Mouse (Mus musculus) central nervous system, embryonic 11.5 days (tissue): ENCODE data around the gene Rnf144a. TPM values are rescaled to one million over a fixed set of nuclear protein-coding genes. Genes with fewer than 3 reads are reported as not detected.

ENCODE experiments used
- polyA plus RNA-seq: library from polyadenylated mRNA; depleted of rRNA; stranded (reverse); fragments of >200 nt; gene quantifications from 2 replicates; pipeline ENCODE4 v1.2.3, GENCODE M21; 2012; rRNA removed

Rnf144a gene
- 23.5 and 30.3 TPM in 2 replicates for polyA plus RNA-seq

DNA sequence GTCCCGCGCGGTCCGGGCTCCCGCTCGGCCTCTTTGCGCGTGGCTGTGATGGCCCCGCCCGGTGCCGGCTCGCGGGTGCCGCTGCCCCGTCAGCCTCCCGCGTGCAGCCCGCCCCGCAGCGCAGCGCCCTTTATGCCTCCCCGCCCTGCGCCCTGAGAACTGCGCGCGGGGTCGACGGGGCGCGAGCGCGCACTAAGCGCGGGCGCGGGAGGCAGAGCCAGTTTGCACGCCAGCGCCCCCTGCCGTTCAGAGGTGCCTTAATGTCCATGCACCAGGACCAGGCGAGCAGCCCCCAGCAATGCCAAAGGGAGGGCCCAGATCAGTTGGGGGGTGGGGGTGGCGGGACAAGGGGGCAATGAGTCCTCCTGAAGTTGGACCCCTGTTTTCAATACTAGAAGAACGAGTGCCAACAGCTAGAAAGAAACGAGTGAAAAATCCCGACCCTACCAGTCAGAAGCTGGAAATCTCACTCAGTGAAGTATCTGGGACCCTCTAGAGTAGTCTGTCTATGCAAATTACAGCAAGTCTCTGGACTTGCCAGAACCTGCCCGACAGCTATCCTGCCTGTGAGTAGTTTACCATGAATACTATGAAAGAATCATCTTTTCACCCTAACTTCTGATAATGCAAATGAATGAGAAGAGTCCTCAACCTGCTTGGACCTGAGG lies at the start of gene Rnf144a:
Rnf144a (minus strand) TSS at position 151 of the 668 bp plus-strand sequence.

DNA sequence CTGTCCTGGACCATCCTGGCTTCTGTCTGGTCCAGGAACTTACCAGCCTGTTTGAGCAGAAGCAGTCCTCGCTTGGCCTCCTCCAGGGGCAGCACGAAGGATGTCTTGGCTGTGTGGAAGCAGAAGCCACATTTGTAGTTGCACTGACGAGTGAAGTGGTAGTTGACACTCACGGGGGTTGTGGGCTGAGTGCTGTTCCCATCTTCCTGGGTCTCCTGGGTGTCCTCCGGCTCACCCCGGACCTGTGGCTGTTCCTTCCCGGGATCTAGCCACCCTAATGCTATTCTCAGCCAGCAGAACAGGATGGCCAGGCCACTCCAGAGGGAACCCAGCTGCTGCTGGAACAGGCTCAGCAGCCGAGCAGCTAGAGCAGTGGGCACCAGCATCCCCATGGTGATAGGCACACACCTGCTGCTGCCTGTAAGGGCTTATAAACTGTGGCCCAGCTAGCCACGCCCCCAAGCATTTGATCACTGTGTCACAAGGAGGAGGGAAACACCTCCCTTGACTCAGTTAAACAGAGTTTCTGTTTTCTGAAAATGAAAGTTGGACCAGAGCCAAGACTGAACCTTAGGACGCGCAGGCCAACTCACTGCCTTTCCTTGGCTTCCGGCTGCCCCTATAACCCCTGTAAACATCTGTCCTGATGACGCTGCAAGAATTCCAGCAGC lies 41.1 kb upstream of the Rnf144a start, which contains the start of gene Rsad2:
Rsad2 (minus strand) TSS at position 425 of the 671 bp plus-strand sequence.

Other genes with a start within 250 kb of the Rnf144a start
- gene Rsad2, start 41.2 kb upstream of the Rnf144a start, polyA plus RNA-seq = 0.19 and 0.36 TPM in 2 replicates
- gene Cmpk2, start 54.0 kb upstream of the Rnf144a start, polyA plus RNA-seq = 4.3 and 4.5 TPM in 2 replicates